Mouse (Mus musculus): ENCODE measurements around the gene Dnajc24. TPM values are rescaled to one million over a fixed set of nuclear protein-coding genes. Genes with fewer than 3 reads are reported as not detected.

Gene Dnajc24
- total RNA-seq, 1 experiment from 2014 or later = 20.7 TPM

Other genes starting within 250 kb of the Dnajc24 start
- 14.9 and 21.5 TPM in 2 replicates for gene Elp4, start 99.0 kb downstream of the Dnajc24 start, total RNA-seq (2017)
- gene Immp1l, start 98.9 kb downstream of the Dnajc24 start, total RNA-seq (2017) = 50.8 and 50.9 TPM in 2 replicates